Mouse (Mus musculus): Measurements from ENCODE around the gene Gm5624. TPM values are rescaled to one million over a fixed set of nuclear protein-coding genes. Genes with fewer than 3 reads are reported as not detected.

Gene Gm5624
- polyA plus RNA-seq (2014; fragmentation: Illumina TruSeq; extraction: RNeasy Lipid Tissue Mini Kit (QIAGEN cat#74804)) = not detected

GRCm38 (mm10) chr14:44627737-44628136, at the start of gene Gm5624:
Gene Gm5624, minus strand, starts transcription at chr14:44627938.

GRCm38 (mm10) chr14:44582853-44583252, 44.9 kb downstream of the Gm5624 start, which contains the start of gene Gm8247:
Gene Gm8247, plus strand, starts transcription at chr14:44583153.

DNA sequence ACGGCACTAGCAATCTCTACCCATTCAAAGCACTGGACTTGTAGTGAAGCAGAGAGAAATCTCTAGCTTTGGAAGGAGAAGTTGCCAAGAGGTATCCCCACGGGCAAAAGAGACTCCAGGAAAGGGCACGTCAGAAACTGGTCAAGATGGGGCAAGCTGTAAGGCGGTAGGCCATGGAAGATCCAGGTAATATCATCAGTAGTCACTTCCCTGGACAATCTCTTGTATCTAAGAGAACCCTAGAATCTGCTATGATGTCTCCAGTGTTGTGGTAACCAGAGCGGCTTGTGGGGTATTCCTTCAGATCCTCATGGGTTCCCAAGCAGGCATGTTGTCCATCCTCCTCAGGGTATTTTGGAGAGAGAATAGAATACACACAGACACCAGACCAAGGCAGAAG, 109.8 kb downstream of the Gm5624 start, which contains the start of gene Gm17093:
Gene Gm17093 (plus strand): TSS at position 301 of the 400 bp plus-strand sequence.

Other genes starting within 250 kb of the Gm5624 start
- gene Gm3371, start 217.2 kb downstream of the Gm5624 start, polyA plus RNA-seq (2014; fragmentation: Illumina TruSeq; extraction: RNeasy Lipid Tissue Mini Kit (QIAGEN cat#74804)) = not detected
- not detected for gene Gm8232, start 194.3 kb downstream of the Gm5624 start, polyA plus RNA-seq (2014; fragmentation: Illumina TruSeq; extraction: RNeasy Lipid Tissue Mini Kit (QIAGEN cat#74804))
- gene BC061237, start 135.5 kb downstream of the Gm5624 start, polyA plus RNA-seq (2014; fragmentation: Illumina TruSeq; extraction: RNeasy Lipid Tissue Mini Kit (QIAGEN cat#74804)) = not detected
- gene Gm17093, start 109.7 kb downstream of the Gm5624 start, polyA plus RNA-seq (2014; fragmentation: Illumina TruSeq; extraction: RNeasy Lipid Tissue Mini Kit (QIAGEN cat#74804)) = not detected
- gene Gm8247, start 44.8 kb downstream of the Gm5624 start, polyA plus RNA-seq (2014; fragmentation: Illumina TruSeq; extraction: RNeasy Lipid Tissue Mini Kit (QIAGEN cat#74804)) = not detected
- gene Gm8257, start 78.5 kb upstream of the Gm5624 start, polyA plus RNA-seq (2014; fragmentation: Illumina TruSeq; extraction: RNeasy Lipid Tissue Mini Kit (QIAGEN cat#74804)) = not detected
- gene Gm8267, start 122.4 kb upstream of the Gm5624 start, polyA plus RNA-seq (2014; fragmentation: Illumina TruSeq; extraction: RNeasy Lipid Tissue Mini Kit (QIAGEN cat#74804)) = not detected
- gene Ptgdr, start 231.4 kb upstream of the Gm5624 start, polyA plus RNA-seq (2014; fragmentation: Illumina TruSeq; extraction: RNeasy Lipid Tissue Mini Kit (QIAGEN cat#74804)) = 0.14 TPM

Data from ovary, adult 10 weeks (tissue).